Mouse (Mus musculus) gonadal fat pad, adult 2 months (tissue): ENCODE data around the gene Ggt1. TPM values are rescaled to one million over a fixed set of nuclear protein-coding genes. Genes with fewer than 3 reads are reported as not detected.

Experiments
- DNase-seq: peaks from one replicate; pipeline ENCODE4 v3.0.0-alpha.2; 2012; ENCODE audit warnings: low read depth
- polyA plus RNA-seq: library from polyadenylated mRNA; depleted of rRNA; stranded (reverse); fragments of >200 nt; gene quantifications from 2 replicates; pipeline ENCODE4 v1.2.3, GENCODE M21; 2012; rRNA removed

Gene Ggt1
- polyA plus RNA-seq, 1 experiment: 127 TPM

GRCm38 (mm10) chr10:75633048-75633447 lies 71.6 kb downstream of the Ggt1 start:
- DNase-seq: no peak

- no peak for DNase-seq
Observed at GRCm38 (mm10) chr10:75633576-75634139, 72.3 kb downstream of the Ggt1 start.

GRCm38 (mm10) chr10:75634610-75635009 lies 73.2 kb downstream of the Ggt1 start:
- no peak for DNase-seq

- no peak for DNase-seq
Observed at GRCm38 (mm10) chr10:75635019-75635692, 73.8 kb downstream of the Ggt1 start.

- DNase-seq: peak; percentile 19
Observed at GRCm38 (mm10) chr10:75635693-75636055, 74.3 kb downstream of the Ggt1 start.

Other genes with a start within 250 kb of the Ggt1 start
- 10.7 and 13.6 TPM in 2 replicates for gene Adora2a, start 244.7 kb upstream of the Ggt1 start, polyA plus RNA-seq
- 0.96 and 0.98 TPM in 2 replicates for gene Upb1, start 160.5 kb upstream of the Ggt1 start, polyA plus RNA-seq
- gene Snrpd3, start 44.1 kb upstream of the Ggt1 start, polyA plus RNA-seq: 12.8 and 23.1 TPM in 2 replicates
- 47.6 and 51.9 TPM in 2 replicates for gene Gucd1, start 43.6 kb upstream of the Ggt1 start, polyA plus RNA-seq
- 9.0 and 18.2 TPM in 2 replicates for gene Lrrc75b, start 1.3 kb upstream of the Ggt1 start, polyA plus RNA-seq
- 41.4 and 47.0 TPM in 2 replicates for gene Ggt5, start 27.7 kb downstream of the Ggt1 start, polyA plus RNA-seq
- 21.5 and 32.8 TPM in 2 replicates for gene Susd2, start 82.4 kb downstream of the Ggt1 start, polyA plus RNA-seq
- gene Cabin1, start 202.7 kb downstream of the Ggt1 start, polyA plus RNA-seq: 31.3 and 33.0 TPM in 2 replicates
- 97.9 and 149 TPM in 2 replicates for gene Ddt, start 211.8 kb downstream of the Ggt1 start, polyA plus RNA-seq
- 1.2 TPM in 1 of 2 replicates, not detected in the other for gene Gm20441, start 219.3 kb downstream of the Ggt1 start, polyA plus RNA-seq
- gene Gstt3, start 219.8 kb downstream of the Ggt1 start, polyA plus RNA-seq: 99.8 and 148 TPM in 2 replicates
- gene Gstt1, start 237.0 kb downstream of the Ggt1 start, polyA plus RNA-seq: 143 and 149 TPM in 2 replicates